Mouse (Mus musculus) MEL (cell line): ENCODE results near the gene Dnajb8.

Experiments
- BHLHE40 ChIP-seq: IDR thresholded peaks from 2 replicates; pipeline ENCODE4 v1.6.1; 2012; ENCODE audit warnings: low read depth, mild to moderate bottlenecking, inconsistent platforms, low read length, improper control_type of control experiment, borderline replicate concordance
- CHD1 ChIP-seq: IDR thresholded peaks from 2 replicates; pipeline ENCODE4 v1.6.1; 2012; ENCODE audit warnings: low read depth, mild to moderate bottlenecking, inconsistent platforms, low read length, improper control_type of control experiment
- CTCF ChIP-seq, 3 experiments: IDR thresholded peaks in 2 of 3; conservative IDR thresholded peaks in 1 of 3; 2 replicates each; pipeline ENCODE4 v1.5.1; 2011 to 2012; ENCODE audit warnings: low read length in 3 of 3, low read depth in 2 of 3, mild to moderate bottlenecking in 2 of 3, improper control_type of control experiment in 1 of 3, inconsistent platforms in 1 of 3, mixed read lengths in 1 of 3, moderate library complexity in 1 of 3; ENCODE audit not compliant: control insufficient read depth in 1 of 3, insufficient read depth in 1 of 3, poor library complexity in 1 of 3, severe bottlenecking in 1 of 3
- EP300 ChIP-seq, 2 experiments: IDR thresholded peaks; 2 replicates each; pipeline ENCODE4 v1.6.1; 2011; ENCODE audit warnings: improper control_type of control experiment in 2 of 2, low read length in 2 of 2, low read depth in 1 of 2, mild to moderate bottlenecking in 1 of 2
- HCFC1 ChIP-seq: IDR thresholded peaks from 2 replicates; pipeline ENCODE4 v1.6.1; 2012; ENCODE audit warnings: low read depth, mild to moderate bottlenecking, inconsistent platforms, low read length, improper control_type of control experiment, moderate library complexity
- MYC ChIP-seq: IDR thresholded peaks from 2 replicates; pipeline ENCODE4 v1.6.1; 2011; ENCODE audit warnings: low read depth, mild to moderate bottlenecking, low read length, improper control_type of control experiment, moderate library complexity
- NELFE ChIP-seq: IDR thresholded peaks from 2 replicates; pipeline ENCODE4 v1.6.1; 2011; ENCODE audit warnings: low read depth, low read length, improper control_type of control experiment
- POLR2A ChIP-seq, 2 experiments: IDR thresholded peaks; 2 replicates each; pipeline ENCODE4 v1.6.1; 2011 to 2012; ENCODE audit warnings: low read length in 2 of 2, mild to moderate bottlenecking in 2 of 2, control low read depth in 1 of 2, improper control_type of control experiment in 1 of 2, low read depth in 1 of 2, moderate library complexity in 1 of 2; ENCODE audit not compliant: control insufficient read depth in 1 of 2, insufficient read depth in 1 of 2, poor library complexity in 1 of 2
- USF2 ChIP-seq, 2 experiments: IDR thresholded peaks; 2 replicates each; pipeline ENCODE4 v1.6.1; 2011 to 2012; ENCODE audit warnings: improper control_type of control experiment in 2 of 2, low read length in 2 of 2, borderline replicate concordance in 1 of 2, inconsistent platforms in 1 of 2, low read depth in 1 of 2, mild to moderate bottlenecking in 1 of 2; ENCODE audit not compliant: insufficient read depth in 1 of 2
- ZMIZ1 ChIP-seq: IDR thresholded peaks from 2 replicates; pipeline ENCODE4 v1.6.1; 2012; ENCODE audit warnings: low read depth, mild to moderate bottlenecking, inconsistent platforms, low read length, improper control_type of control experiment, moderate library complexity

DNA sequence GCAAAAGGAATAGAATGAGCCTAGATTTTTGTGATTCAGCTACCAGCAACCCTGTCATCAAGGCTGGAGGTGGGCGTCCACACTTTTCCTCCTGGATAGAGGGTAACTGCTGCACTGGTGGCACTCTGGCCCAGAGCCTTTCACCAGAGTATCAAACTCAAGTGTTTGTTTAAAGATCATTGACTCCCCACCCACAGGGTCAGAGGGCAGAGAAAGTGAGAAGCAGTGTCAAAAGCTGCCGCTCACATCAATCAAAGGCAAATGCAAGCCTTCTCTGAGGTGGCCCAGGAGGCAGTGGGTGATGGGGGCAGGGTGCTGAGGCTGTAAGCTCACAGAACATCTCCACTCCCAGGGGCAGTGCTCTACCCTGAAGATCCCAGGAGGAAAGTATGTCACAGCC, 77.4 kb downstream of the Dnajb8 start:
- TF ChIP-seq POLR2A (IDR thresholded peaks at IDR 0.05; ENCODE audit: control insufficient read depth in 1 of 2, insufficient read depth in 1 of 2, low read depth in 1 of 2, low read length in 2 of 2, poor library complexity in 1 of 2): no peak
- no peak for TF ChIP-seq CTCF (IDR thresholded peaks at IDR 0.05 in 2 of 3, conservative IDR thresholded peaks at IDR 0.05 in 1 of 3; ENCODE audit: control insufficient read depth in 1 of 3, insufficient read depth in 1 of 3, low read depth in 2 of 3, low read length in 3 of 3, poor library complexity in 1 of 3, severe bottlenecking in 1 of 3)
- no peak for TF ChIP-seq CHD1
- no peak for TF ChIP-seq EP300 (IDR thresholded peaks at IDR 0.05; ENCODE audit: low read depth in 1 of 2, low read length in 2 of 2)
- no peak for TF ChIP-seq ZMIZ1
- TF ChIP-seq MYC: no peak
- no peak for TF ChIP-seq USF2 (IDR thresholded peaks at IDR 0.05; ENCODE audit: borderline replicate concordance in 1 of 2, insufficient read depth in 1 of 2, low read depth in 1 of 2, low read length in 2 of 2)
- TF ChIP-seq NELFE: no peak
- TF ChIP-seq BHLHE40: no peak
- TF ChIP-seq HCFC1: no peak
